Mouse (Mus musculus) megakaryocyte progenitor cell, adult 5-6 weeks (primary cell): ENCODE data around the gene Znrd1. TPM values are rescaled to one million over a fixed set of nuclear protein-coding genes. Genes with fewer than 3 reads are reported as not detected.

ENCODE experiments used
- ATAC-seq: replicated peaks from 2 replicates; pipeline ENCODE4 v1.8.0; 2016; ENCODE audit warnings: mild to moderate bottlenecking, moderate TSS enrichment, inconsistent platforms; ENCODE audit not compliant: poor library complexity
- total RNA-seq, 2 experiments: library from RNA; stranded (forward) in 1 of 2; stranded (reverse) in 1 of 2; fragments of 157-497, 149-512 nt in 1 of 2; fragments of 200-1000 nt in 1 of 2; gene quantifications; 2 replicates each; pipeline versions ENCODE4 v1.2.3 to v1.2.4; 2015 to 2017

Znrd1 gene
- total RNA-seq, 2 experiments from 2014 or later = 53.9 to 108 TPM

DNA sequence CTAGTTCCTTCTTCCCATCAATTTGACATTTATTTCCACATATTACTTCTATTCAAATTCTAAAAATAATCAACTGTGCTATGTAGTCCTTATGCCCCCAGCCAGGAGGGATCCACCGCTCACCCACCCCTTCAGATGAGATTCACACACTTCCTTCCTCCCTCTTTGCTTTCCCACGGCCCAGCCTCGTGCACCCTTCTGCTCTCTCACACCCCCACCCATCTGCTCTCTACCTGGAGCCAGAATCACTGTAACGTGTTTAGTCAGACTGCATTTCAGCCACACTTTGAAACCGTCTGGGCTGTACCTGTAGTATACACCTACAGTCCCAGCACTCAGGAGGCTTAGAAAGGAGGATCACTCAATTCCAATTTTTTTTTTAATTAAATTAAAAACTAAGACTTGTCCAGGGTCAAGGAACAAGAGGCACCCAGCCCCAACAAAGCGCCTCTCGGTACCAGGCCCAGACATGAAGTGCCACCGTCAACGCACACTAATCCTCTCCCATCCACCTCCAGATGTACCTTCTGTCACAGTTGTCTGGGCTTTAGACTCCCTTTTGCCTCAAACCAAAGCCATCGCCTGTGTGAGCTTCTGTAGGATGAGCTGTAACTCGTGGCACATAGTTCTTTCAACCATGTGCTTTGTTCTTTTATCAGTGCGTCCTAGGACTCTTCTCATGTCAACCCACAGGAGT is 29.0 kb downstream of the Znrd1 start:
- ATAC-seq = no peak

GRCm38 (mm10) chr17:36927496-36928120 is 30.8 kb downstream of the Znrd1 start:
- no peak for ATAC-seq

DNA sequence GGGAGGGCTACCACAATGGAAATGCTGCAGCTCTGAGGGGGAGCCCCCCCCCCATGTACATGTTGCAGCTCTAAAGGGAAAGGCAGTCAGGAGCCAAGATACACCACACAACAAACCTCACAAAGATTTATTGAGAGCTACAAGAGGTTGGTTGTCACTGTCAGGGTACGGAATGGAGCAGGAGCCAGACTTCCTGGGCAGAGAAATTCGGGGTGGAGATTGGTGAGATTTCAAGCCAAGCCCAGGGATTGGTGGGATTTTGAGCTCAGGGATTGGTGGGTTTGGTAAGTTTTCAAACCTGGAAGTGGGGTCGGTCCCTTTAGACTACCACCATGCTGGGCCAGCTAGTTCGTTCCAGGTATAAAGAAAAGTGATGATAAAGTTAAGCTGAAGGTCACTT is 34.9 kb downstream of the Znrd1 start:
- no peak for ATAC-seq

GRCm38 (mm10) chr17:36922715-36923114 is 35.6 kb downstream of the Znrd1 start:
- no peak for ATAC-seq

- ATAC-seq = no peak
Observed at GRCm38 (mm10) chr17:36920239-36920638, 38.1 kb downstream of the Znrd1 start.

GRCm38 (mm10) chr17:36915076-36915475 is 43.3 kb downstream of the Znrd1 start:
- ATAC-seq = peak; percentile 90

DNA sequence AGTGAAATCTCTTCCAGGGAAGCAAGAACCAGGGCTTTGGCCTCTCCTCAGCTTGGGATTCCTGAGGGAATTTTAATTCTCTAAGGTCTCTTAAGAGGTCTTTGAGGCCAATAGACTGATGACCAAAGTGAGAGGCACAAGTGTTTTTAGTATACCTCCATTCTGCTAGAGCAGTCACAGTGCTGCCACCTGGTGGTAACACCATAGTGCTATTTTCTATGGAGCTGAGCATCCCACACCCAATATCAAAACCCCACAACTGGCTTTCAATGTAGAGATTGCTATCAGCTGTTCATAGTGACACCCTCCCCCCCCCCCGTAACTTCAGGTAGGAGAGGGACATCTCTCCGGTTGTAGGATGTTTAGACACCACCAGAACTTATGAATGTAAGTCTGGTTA is 44.3 kb downstream of the Znrd1 start:
- ATAC-seq = peak; percentile 90

- ATAC-seq = no peak
Observed at GRCm38 (mm10) chr17:36912031-36912430, 46.3 kb downstream of the Znrd1 start.

DNA sequence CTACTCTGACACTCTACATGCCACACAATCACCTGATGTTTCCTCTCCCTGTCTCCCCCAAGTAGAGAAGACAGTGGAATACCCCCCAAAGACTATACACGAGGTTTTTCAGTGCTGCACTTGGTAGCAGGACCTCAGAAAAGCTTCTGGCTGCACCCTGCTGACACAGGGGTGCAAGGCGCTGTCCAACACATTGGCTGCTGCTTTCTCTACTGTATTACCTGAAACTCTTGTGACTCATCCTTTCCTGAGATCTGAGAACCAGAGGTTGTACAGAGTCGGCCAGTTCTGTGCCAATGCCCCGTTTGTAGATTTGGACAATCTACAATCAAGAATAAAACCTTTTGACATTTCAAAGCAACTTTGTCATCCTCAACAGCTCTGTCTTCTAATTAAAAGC is 48.6 kb downstream of the Znrd1 start:
- no peak for ATAC-seq

DNA sequence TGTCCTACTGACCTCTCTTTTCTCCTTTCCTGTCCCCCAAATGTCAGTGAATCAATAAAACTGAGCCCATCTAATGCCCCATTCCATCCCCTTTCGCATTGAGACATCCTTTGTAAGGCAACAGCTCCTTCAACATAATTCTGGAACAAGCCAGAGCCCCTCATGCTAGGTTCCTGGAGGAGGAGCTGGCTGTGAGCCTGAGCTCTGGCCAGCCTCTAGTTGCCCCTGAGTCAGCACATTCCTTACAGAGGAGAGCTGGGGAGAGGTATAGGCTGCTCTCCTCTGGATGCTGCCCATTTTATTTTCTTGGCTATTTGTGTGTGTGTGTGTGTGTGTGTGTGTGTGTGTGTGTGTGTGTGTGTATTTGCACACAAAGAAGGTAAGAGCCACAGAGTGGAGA is 50.1 kb downstream of the Znrd1 start:
- no peak for ATAC-seq

Other genes starting within 250 kb of the Znrd1 start
- gene H2-M10.5, start 185.6 kb downstream of the Znrd1 start, total RNA-seq (2015) = not detected in 2 replicates
- not detected in 2 replicates for gene H2-M10.5, start 185.6 kb downstream of the Znrd1 start, total RNA-seq (2017)
- not detected in 2 replicates for gene H2-M10.6, start 146.4 kb downstream of the Znrd1 start, total RNA-seq (2015)
- not detected in 2 replicates for gene H2-M10.6, start 146.4 kb downstream of the Znrd1 start, total RNA-seq (2017)
- 12.3 and 13.9 TPM in 2 replicates for gene Trim26, start 121.4 kb downstream of the Znrd1 start, total RNA-seq (2015)
- gene Trim26, start 121.4 kb downstream of the Znrd1 start, total RNA-seq (2017) = 5.8 and 9.4 TPM in 2 replicates
- gene Trim15, start 91.3 kb downstream of the Znrd1 start, total RNA-seq (2015) = not detected in 2 replicates
- not detected in 2 replicates for gene Trim15, start 91.3 kb downstream of the Znrd1 start, total RNA-seq (2017)
- 0.24 and 1.8 TPM in 2 replicates for gene Trim10, start 89.0 kb downstream of the Znrd1 start, total RNA-seq (2015)
- 1.1 and 2.3 TPM in 2 replicates for gene Trim10, start 89.0 kb downstream of the Znrd1 start, total RNA-seq (2017)
- gene Trim40, start 68.4 kb downstream of the Znrd1 start, total RNA-seq (2015) = not detected in 2 replicates
- gene Trim40, start 68.4 kb downstream of the Znrd1 start, total RNA-seq (2017) = not detected in 2 replicates
- gene Trim31, start 60.4 kb downstream of the Znrd1 start, total RNA-seq (2015) = not detected in 2 replicates
- not detected in 2 replicates for gene Trim31, start 60.4 kb downstream of the Znrd1 start, total RNA-seq (2017)
- not detected in 2 replicates for gene Rnf39, start 15.6 kb downstream of the Znrd1 start, total RNA-seq (2015)
- not detected in 2 replicates for gene Rnf39, start 15.6 kb downstream of the Znrd1 start, total RNA-seq (2017)
- 82.1 and 83.5 TPM in 2 replicates for gene Ppp1r11, start 6.8 kb downstream of the Znrd1 start, total RNA-seq (2015)
- gene Ppp1r11, start 6.8 kb downstream of the Znrd1 start, total RNA-seq (2017) = 57.1 and 87.6 TPM in 2 replicates
- gene Znrd1as, start within 50 bp of the Znrd1 start, total RNA-seq (2015) = 3.3 and 5.5 TPM in 2 replicates
- 6.2 and 8.6 TPM in 2 replicates for gene Znrd1as, start within 50 bp of the Znrd1 start, total RNA-seq (2017)
- gene 2410137M14Rik, start 22.7 kb upstream of the Znrd1 start, total RNA-seq (2015) = not detected in 2 replicates
- gene 2410137M14Rik, start 22.7 kb upstream of the Znrd1 start, total RNA-seq (2017) = not detected in 2 replicates
- not detected in 2 replicates for gene H2-M5, start 31.0 kb upstream of the Znrd1 start, total RNA-seq (2015)
- gene H2-M5, start 31.0 kb upstream of the Znrd1 start, total RNA-seq (2017) = not detected in 2 replicates
- 0.22 TPM in 1 of 2 replicates, not detected in the other for gene Zfp57, start 42.6 kb upstream of the Znrd1 start, total RNA-seq (2015)
- gene Zfp57, start 42.6 kb upstream of the Znrd1 start, total RNA-seq (2017) = 0.25 TPM in 1 of 2 replicates, not detected in the other
- gene Mog, start 64.8 kb upstream of the Znrd1 start, total RNA-seq (2015) = not detected in 2 replicates
- gene Mog, start 64.8 kb upstream of the Znrd1 start, total RNA-seq (2017) = not detected in 2 replicates
- 2.6 and 4.3 TPM in 2 replicates for gene Gabbr1, start 87.4 kb upstream of the Znrd1 start, total RNA-seq (2015)
- gene Gabbr1, start 87.4 kb upstream of the Znrd1 start, total RNA-seq (2017) = 0.25 and 0.91 TPM in 2 replicates
- not detected in 2 replicates for gene Olfr90, start 129.9 kb upstream of the Znrd1 start, total RNA-seq (2015)
- gene Olfr90, start 129.9 kb upstream of the Znrd1 start, total RNA-seq (2017) = not detected in 2 replicates
- not detected in 2 replicates for gene Olfr91, start 139.7 kb upstream of the Znrd1 start, total RNA-seq (2015)
- gene Olfr91, start 139.7 kb upstream of the Znrd1 start, total RNA-seq (2017) = not detected in 2 replicates
- gene Olfr92, start 161.5 kb upstream of the Znrd1 start, total RNA-seq (2015) = not detected in 2 replicates
- not detected in 2 replicates for gene Olfr92, start 161.5 kb upstream of the Znrd1 start, total RNA-seq (2017)
- gene Olfr93, start 202.9 kb upstream of the Znrd1 start, total RNA-seq (2015) = not detected in 2 replicates
- not detected in 2 replicates for gene Olfr93, start 202.9 kb upstream of the Znrd1 start, total RNA-seq (2017)
- gene Ubd, start 235.3 kb upstream of the Znrd1 start, total RNA-seq (2015) = 0.22 TPM in 1 of 2 replicates, not detected in the other
- gene Ubd, start 235.3 kb upstream of the Znrd1 start, total RNA-seq (2017) = 0.27 TPM in 1 of 2 replicates, not detected in the other
- gene Olfr94, start 242.4 kb upstream of the Znrd1 start, total RNA-seq (2015) = not detected in 2 replicates
- not detected in 2 replicates for gene Olfr94, start 242.4 kb upstream of the Znrd1 start, total RNA-seq (2017)